Mouse (Mus musculus): ENCODE measurements around the gene Nsun4. TPM values are rescaled to one million over a fixed set of nuclear protein-coding genes. Genes with fewer than 3 reads are reported as not detected.

Nsun4 gene
- polyA plus RNA-seq, 1 experiment from 2014 or later: 19.5 TPM

- Histone ChIP-seq H3K27me3 (replicated peaks; ENCODE audit: control insufficient read depth, insufficient read depth, low read length) (no peaks in the 10 kb centered on the region), H3K4me3 (ENCODE audit: low read depth, low read length) (no peak overlapping the region), H3K9ac (ENCODE audit: low read depth, low read length) (no peak overlapping the region), H3K4me2 (no peak overlapping the region), H3K27ac (ENCODE audit: low read depth, low read length) (no peak overlapping the region), H3K9me3 (ENCODE audit: control insufficient read depth, low read length) (no peaks in the 10 kb centered on the region), H3K4me1 (replicated peaks; ENCODE audit: control insufficient read depth, insufficient read depth, low read length) (no peaks in the 10 kb centered on the region), H3K36me3 (ENCODE audit: control insufficient read depth, insufficient read depth, low read length) (peaks cover 3% of the 10 kb centered on the region; the same call in 1 of the 2 replicates)
- DNase-seq (ENCODE audit: low spot score): no peak
- 85% methylated on average over 9 of the region's 9 CpGs for WGBS
- no peak for ATAC-seq (replicated peaks; ENCODE audit: low FRiP score)
These were observed 20.8 kb downstream of the Nsun4 start for GRCm38 (mm10) chr4:116032906-116033305.

- ATAC-seq (replicated peaks; ENCODE audit: low FRiP score) (peak; percentile 60), DNase-seq (ENCODE audit: low spot score) (no peak)
- peaks cover 56% of the 10 kb centered on the region for H3K27me3 ChIP-seq (replicated peaks; ENCODE audit: control insufficient read depth, insufficient read depth, low read length)
- no peaks in the 10 kb centered on the region for H3K9me3 ChIP-seq (ENCODE audit: control insufficient read depth, low read length)
- H3K36me3 ChIP-seq (ENCODE audit: control insufficient read depth, insufficient read depth, low read length): no peaks in the 10 kb centered on the region
- peak within 1 kb of the TSS; percentile 61 for H3K4me3 ChIP-seq (ENCODE audit: low read depth, low read length)
- 7% methylated on average over 18 of the region's 18 CpGs for WGBS
- peak within 1 kb of the TSS; percentile 91 for H3K4me2 ChIP-seq
- peaks cover 5% of the 10 kb centered on the region; the same call in 1 of the 2 replicates for H3K4me1 ChIP-seq (replicated peaks; ENCODE audit: control insufficient read depth, insufficient read depth, low read length)
- H3K27ac ChIP-seq (ENCODE audit: low read depth, low read length): no peak within 1 kb of the TSS
- H3K9ac ChIP-seq (ENCODE audit: low read depth, low read length): peak within 1 kb of the TSS; percentile 65
These were observed 35.6 kb downstream of the Nsun4 start, which contains the start of gene Faah for GRCm38 (mm10) chr4:116017902-116018746. TSS of gene Faah (minus strand) at chr4:116017926.

- ATAC-seq (replicated peaks; ENCODE audit: low FRiP score) (peak; percentile 72), DNase-seq (ENCODE audit: low spot score) (peak; percentile 79)
- Histone ChIP-seq H3K9me3 (ENCODE audit: control insufficient read depth, low read length) (no peaks in the 10 kb centered on the region), H3K27ac (ENCODE audit: low read depth, low read length) (no peak overlapping the region), H3K4me2 (peak overlapping the region; percentile 91), H3K27me3 (replicated peaks; ENCODE audit: control insufficient read depth, insufficient read depth, low read length) (peaks cover 54% of the 10 kb centered on the region), H3K4me3 (ENCODE audit: low read depth, low read length) (peak overlapping the region; percentile 61), H3K4me1 (replicated peaks; ENCODE audit: control insufficient read depth, insufficient read depth, low read length) (peaks cover 5% of the 10 kb centered on the region; the same call in 1 of the 2 replicates), H3K36me3 (ENCODE audit: control insufficient read depth, insufficient read depth, low read length) (no peaks in the 10 kb centered on the region), H3K9ac (ENCODE audit: low read depth, low read length) (peak overlapping the region; percentile 65)
- WGBS: under 1% methylated on average over 60 of the region's 60 CpGs
These were observed 36.3 kb downstream of the Nsun4 start for GRCm38 (mm10) chr4:116017300-116017901.

GRCm38 (mm10) chr4:116016862-116017299 is 36.8 kb downstream of the Nsun4 start:
- WGBS: 11% methylated on average over 16 of the region's 16 CpGs
- peak; percentile 32; the same call in 1 of the 2 replicates for ATAC-seq (replicated peaks; ENCODE audit: low FRiP score)
- H3K27ac ChIP-seq (ENCODE audit: low read depth, low read length): no peak overlapping the region

GRCm38 (mm10) chr4:116016396-116016795 is 37.3 kb downstream of the Nsun4 start:
- H3K9me3 ChIP-seq (ENCODE audit: control insufficient read depth, low read length): no peaks in the 10 kb centered on the region
- no peak overlapping the region for H3K9ac ChIP-seq (ENCODE audit: low read depth, low read length)
- H3K4me1 ChIP-seq (replicated peaks; ENCODE audit: control insufficient read depth, insufficient read depth, low read length): peaks cover 5% of the 10 kb centered on the region; the same call in 1 of the 2 replicates
- 51% methylated on average over 3 of the region's 3 CpGs for WGBS
- no peak overlapping the region for H3K27ac ChIP-seq (ENCODE audit: low read depth, low read length)
- H3K4me3 ChIP-seq (ENCODE audit: low read depth, low read length): peak overlapping the region; percentile 61
- peak overlapping the region; percentile 91 for H3K4me2 ChIP-seq
- ATAC-seq (replicated peaks; ENCODE audit: low FRiP score) (no peak), DNase-seq (ENCODE audit: low spot score) (no peak)
- no peaks in the 10 kb centered on the region for H3K36me3 ChIP-seq (ENCODE audit: control insufficient read depth, insufficient read depth, low read length)
- H3K27me3 ChIP-seq (replicated peaks; ENCODE audit: control insufficient read depth, insufficient read depth, low read length): peaks cover 54% of the 10 kb centered on the region

More at GRCm38 (mm10) chr4:116016862-116017299, 36.8 kb downstream of the Nsun4 start:
- Histone ChIP-seq H3K9ac (ENCODE audit: low read depth, low read length) (no peak overlapping the region), H3K4me2 (peak overlapping the region; percentile 91), H3K4me1 (replicated peaks; ENCODE audit: control insufficient read depth, insufficient read depth, low read length) (peaks cover 5% of the 10 kb centered on the region; the same call in 1 of the 2 replicates), H3K27me3 (replicated peaks; ENCODE audit: control insufficient read depth, insufficient read depth, low read length) (peaks cover 54% of the 10 kb centered on the region), H3K4me3 (ENCODE audit: low read depth, low read length) (peak overlapping the region; percentile 61), H3K9me3 (ENCODE audit: control insufficient read depth, low read length) (no peaks in the 10 kb centered on the region), H3K36me3 (ENCODE audit: control insufficient read depth, insufficient read depth, low read length) (no peaks in the 10 kb centered on the region)
- DNase-seq (ENCODE audit: low spot score): no peak

GRCm38 (mm10) chr4:116015996-116016395 is 37.7 kb downstream of the Nsun4 start:
- no peak overlapping the region for H3K9ac ChIP-seq (ENCODE audit: low read depth, low read length)
- WGBS: 63% methylated on average over 8 of the region's 8 CpGs
- H3K9me3 ChIP-seq (ENCODE audit: control insufficient read depth, low read length): no peaks in the 10 kb centered on the region
- H3K4me3 ChIP-seq (ENCODE audit: low read depth, low read length): no peak overlapping the region
- H3K4me1 ChIP-seq (replicated peaks; ENCODE audit: control insufficient read depth, insufficient read depth, low read length): peaks cover 5% of the 10 kb centered on the region; the same call in 1 of the 2 replicates
- H3K36me3 ChIP-seq (ENCODE audit: control insufficient read depth, insufficient read depth, low read length): no peaks in the 10 kb centered on the region
- no peak overlapping the region for H3K27ac ChIP-seq (ENCODE audit: low read depth, low read length)
- DNase-seq (ENCODE audit: low spot score) (no peak), ATAC-seq (replicated peaks; ENCODE audit: low FRiP score) (no peak)
- peaks cover 54% of the 10 kb centered on the region for H3K27me3 ChIP-seq (replicated peaks; ENCODE audit: control insufficient read depth, insufficient read depth, low read length)
- H3K4me2 ChIP-seq: no peak overlapping the region

GRCm38 (mm10) chr4:116015502-116015901 is 38.2 kb downstream of the Nsun4 start:
- ATAC-seq (replicated peaks; ENCODE audit: low FRiP score): no peak

GRCm38 (mm10) chr4:116010186-116010585 is 43.5 kb downstream of the Nsun4 start:
- WGBS: 70% methylated on average over 8 of the region's 8 CpGs
- no peak for ATAC-seq (replicated peaks; ENCODE audit: low FRiP score)
- no peak overlapping the region for H3K4me3 ChIP-seq (ENCODE audit: low read depth, low read length)
- H3K27ac ChIP-seq (ENCODE audit: low read depth, low read length): no peak overlapping the region
- H3K9me3 ChIP-seq (ENCODE audit: control insufficient read depth, low read length): no peaks in the 10 kb centered on the region
- H3K4me2 ChIP-seq: no peak overlapping the region
- H3K4me1 ChIP-seq (replicated peaks; ENCODE audit: control insufficient read depth, insufficient read depth, low read length): 0 out of 2 replicates have a peak, but pooled peaks cover 3% of the 10 kb centered on the region
- H3K27me3 ChIP-seq (replicated peaks; ENCODE audit: control insufficient read depth, insufficient read depth, low read length): peaks cover 12% of the 10 kb centered on the region
- H3K36me3 ChIP-seq (ENCODE audit: control insufficient read depth, insufficient read depth, low read length): no peaks in the 10 kb centered on the region
- DNase-seq (ENCODE audit: low spot score): no peak
- H3K9ac ChIP-seq (ENCODE audit: low read depth, low read length): no peak overlapping the region

More at GRCm38 (mm10) chr4:116015502-116015901, 38.2 kb downstream of the Nsun4 start:
- H3K9me3 ChIP-seq (ENCODE audit: control insufficient read depth, low read length): no peaks in the 10 kb centered on the region
- no peak for DNase-seq (ENCODE audit: low spot score)
- H3K27ac ChIP-seq (ENCODE audit: low read depth, low read length): no peak overlapping the region
- no peak overlapping the region for H3K4me2 ChIP-seq
- peaks cover 5% of the 10 kb centered on the region; the same call in 1 of the 2 replicates for H3K4me1 ChIP-seq (replicated peaks; ENCODE audit: control insufficient read depth, insufficient read depth, low read length)
- H3K4me3 ChIP-seq (ENCODE audit: low read depth, low read length): no peak overlapping the region
- H3K27me3 ChIP-seq (replicated peaks; ENCODE audit: control insufficient read depth, insufficient read depth, low read length): peaks cover 54% of the 10 kb centered on the region
- no peaks in the 10 kb centered on the region for H3K36me3 ChIP-seq (ENCODE audit: control insufficient read depth, insufficient read depth, low read length)
- WGBS: 81% methylated on average over 5 of the region's 5 CpGs
- no peak overlapping the region for H3K9ac ChIP-seq (ENCODE audit: low read depth, low read length)
